Mouse (Mus musculus): ENCODE measurements at regions not wholly inside any gene's neighbourhood (a gene's known extent, or its start where the extent isn't known, plus 50 kb on each side); places are given as distances from the start of the nearest gene placed in this dataset.

DNA sequence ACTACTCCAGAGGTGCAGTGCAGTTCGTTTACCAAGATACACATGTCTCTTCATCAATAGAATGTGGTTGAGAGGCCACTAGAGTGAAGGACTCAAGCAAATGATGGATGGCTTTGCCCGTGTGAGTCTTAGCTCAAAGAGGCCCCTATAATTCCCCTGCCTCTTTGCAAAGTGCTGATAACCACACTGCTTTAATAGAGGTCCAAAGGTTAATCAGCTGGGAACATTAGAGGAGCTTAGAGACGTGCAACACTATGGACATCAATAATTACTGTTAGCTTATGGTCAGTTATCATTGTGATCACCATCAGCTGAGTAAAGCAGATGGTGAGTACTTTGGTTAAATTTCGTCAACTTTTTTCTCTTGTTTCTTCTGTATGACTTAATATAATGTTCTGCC lies 869.2 kb downstream of the Pcdh18 start:
- TF ChIP-seq CTCF (conservative IDR thresholded peaks at IDR 0.05; ENCODE audit: insufficient read depth, insufficient read length, low read depth, low read length) (no peak), POLR2A (IDR thresholded peaks at IDR 0.05; ENCODE audit: low read depth, low read length) (no peak)

Data from kidney, adult 2 months (tissue).